Comparison of ENCODE assay signal across 8 mouse cellular contexts in genomic region chr6:86009980-86010379, GRCm38 (mm10). TPM values are rescaled to one million over a fixed set of nuclear protein-coding genes. Genes with fewer than 3 reads are reported as not detected.
DNase-seq lines count a peak whose midpoint lies in the region; ATAC-seq and TF ChIP-seq lines count a peak whose summit lies in the region.

No protein-coding gene starts in this region.

- peak; percentile 22 to 58 for DNase-seq in heart, adult 18-20 months
- DNase-seq in heart, embryonic 10.5 days (ENCODE audit: low spot score), result no peak
- peak; percentile 45 for DNase-seq in embryonic facial prominence, embryonic 14.5 days (ENCODE audit: low spot score)
- peak; percentile 35 to 73 for DNase-seq in kidney, adult 8-10 months
- DNase-seq in lung, adult 2 months, result peak; percentile 27
- peak; percentile 61 to 74 for DNase-seq in right cerebral cortex, postnatal 10 days (ENCODE audit: low spot score in 2 of 2)

- H3K4me1 ChIP-seq in heart, embryonic 10.5 days, result 0 out of 2 replicates have a peak, but pooled peaks cover 5% of the 10 kb centered on the region
- no peaks in the 10 kb centered on the region for H3K4me1 ChIP-seq in bone marrow macrophage, adult 2 months (ENCODE audit: control insufficient read depth, insufficient read depth, low read length)
- no peaks in the 10 kb centered on the region for H3K4me1 ChIP-seq in embryonic facial prominence, embryonic 14.5 days (ENCODE audit: control insufficient read depth, insufficient read depth, low read length)
- H3K4me1 ChIP-seq in lung, adult 2 months (ENCODE audit: control insufficient read depth, insufficient read depth, low read length), result no peaks in the 10 kb centered on the region

- peak; percentile 41; the same call in 1 of the 2 replicates for ATAC-seq in embryonic facial prominence, embryonic 14.5 days (ENCODE audit: low read depth)

- H3K4me2 ChIP-seq in embryonic facial prominence, embryonic 14.5 days (ENCODE audit: low read depth, low read length), result no peak overlapping the region

- H3K4me3 ChIP-seq in heart, embryonic 10.5 days, result no peak overlapping the region
- no peak overlapping the region for H3K4me3 ChIP-seq in C2C12 (ENCODE audit: insufficient read depth, poor library complexity, severe bottlenecking)
- H3K4me3 ChIP-seq in bone marrow macrophage, adult 2 months (ENCODE audit: insufficient read depth, low read length), result no peak overlapping the region
- H3K4me3 ChIP-seq in embryonic facial prominence, embryonic 14.5 days (ENCODE audit: low read depth, low read length), result no peak overlapping the region
- no peak overlapping the region for H3K4me3 ChIP-seq in lung, adult 2 months (replicated peaks; ENCODE audit: extremely low read depth, low read depth, low read length)

- 31% methylated on average over 4 of the region's 4 CpGs for WGBS in heart, embryonic 10.5 days
- WGBS in embryonic facial prominence, embryonic 14.5 days, result 28% methylated on average over 4 of the region's 4 CpGs
- 54% methylated on average over 4 of the region's 4 CpGs for WGBS in lung, adult 2 months

- no peaks in the 10 kb centered on the region for H3K9me3 ChIP-seq in heart, embryonic 10.5 days
- H3K9me3 ChIP-seq in embryonic facial prominence, embryonic 14.5 days (ENCODE audit: control insufficient read depth, low read length), result no peaks in the 10 kb centered on the region

- no peaks in the 10 kb centered on the region for H3K79me3 ChIP-seq in C2C12 (ENCODE audit: low read depth)

- peak; percentile 48 for TF ChIP-seq CTCF in C2C12 (IDR thresholded peaks at IDR 0.05; ENCODE audit: control insufficient read depth, insufficient read depth, insufficient read length)
- peak; percentile 43; the same call in 1 of the 2 replicates for TF ChIP-seq CTCF in bone marrow macrophage, adult 2 months (IDR thresholded peaks at IDR 0.05; ENCODE audit: low read depth, low read length)
- TF ChIP-seq CTCF in lung, adult 2 months (IDR thresholded peaks at IDR 0.05; ENCODE audit: insufficient read depth, low read length), result peak; percentile 77

- H3K27me3 ChIP-seq in heart, embryonic 10.5 days (ENCODE audit: insufficient read depth, poor library complexity, severe bottlenecking), result peaks cover 3% of the 10 kb centered on the region; the same call in 1 of the 2 replicates
- peaks cover 3% of the 10 kb centered on the region for H3K27me3 ChIP-seq in C2C12 (ENCODE audit: control insufficient read depth, insufficient read depth, insufficient read length)
- no peaks in the 10 kb centered on the region for H3K27me3 ChIP-seq in embryonic facial prominence, embryonic 14.5 days (replicated peaks; ENCODE audit: control insufficient read depth, insufficient read depth, low read length)

- H3ac ChIP-seq in C2C12 (ENCODE audit: control insufficient read depth, insufficient read length, low read depth), result no peak overlapping the region

- no peak overlapping the region for H3K9ac ChIP-seq in embryonic facial prominence, embryonic 14.5 days (ENCODE audit: low read depth, low read length)

- H3K79me2 ChIP-seq in C2C12 (ENCODE audit: control insufficient read depth, insufficient read depth), result no peaks in the 10 kb centered on the region

- TF ChIP-seq POLR2A in bone marrow macrophage, adult 2 months (IDR thresholded peaks at IDR 0.05; ENCODE audit: borderline replicate concordance, low read depth, low read length), result no peak
- TF ChIP-seq POLR2A in lung, adult 2 months (IDR thresholded peaks at IDR 0.05; ENCODE audit: borderline replicate concordance, extremely low read depth, low read depth, low read length), result no peak

- H3K27ac ChIP-seq in heart, embryonic 10.5 days, result no peak overlapping the region
- H3K27ac ChIP-seq in bone marrow macrophage, adult 2 months (ENCODE audit: insufficient read depth, low read depth, low read length), result no peak overlapping the region
- no peak overlapping the region for H3K27ac ChIP-seq in embryonic facial prominence, embryonic 14.5 days (replicated peaks; ENCODE audit: low read depth, low read length)

- H3K36me3 ChIP-seq in heart, embryonic 10.5 days, result no peaks in the 10 kb centered on the region
- H3K36me3 ChIP-seq in C2C12 (ENCODE audit: control insufficient read depth, insufficient read depth), result no peaks in the 10 kb centered on the region
- no peaks in the 10 kb centered on the region for H3K36me3 ChIP-seq in embryonic facial prominence, embryonic 14.5 days (ENCODE audit: control insufficient read depth, insufficient read depth, low read length)

TF ChIP-seq in C2C12, 6 proteins besides CTCF, POLR2A, EP300 and RAD21:
- TF ChIP-seq USF1 (IDR thresholded peaks at IDR 0.05; ENCODE audit: low read depth) (no peak), MAX (IDR thresholded peaks at IDR 0.05) (no peak)

RNA-seq across cellular contexts. Expression of gene Figla, which starts 6.0 kb away (rescaled TPM):
- not detected for total RNA-seq in heart, adult 18-20 months (2021)
- not detected in 2 replicates for polyA plus RNA-seq in heart, embryonic 10.5 days (2016; fragmentation: Nextera tagmentation; extraction: Ambion mirVana)
- polyA plus RNA-seq in C2C12 (2012; fragmentation: generic; extraction: Trizol), result 0.05 TPM
- polyA plus RNA-seq in bone marrow macrophage, adult 2 months (2012; ENCODE audit: insufficient read depth, insufficient read length, missing spikeins), result not detected in 2 replicates
- polyA plus RNA-seq in embryonic facial prominence, embryonic 14.5 days (2014; fragmentation: Nextera tagmentation; extraction: Ambion mirVana), result not detected in 2 replicates
- not detected in 2 replicates for polyA plus RNA-seq in lung, adult 2 months (2012; rRNA removed)

RNA-seq across cellular contexts. Expression of gene Add2, which starts 18.5 kb away (rescaled TPM):
- under 1 TPM; 0.18 to 0.30 TPM for total RNA-seq in heart, adult 18-20 months (2021)
- 12.1 and 16.0 TPM in 2 replicates for polyA plus RNA-seq in heart, embryonic 10.5 days (2016; fragmentation: Nextera tagmentation; extraction: Ambion mirVana)
- polyA plus RNA-seq in C2C12 (2012; fragmentation: generic; extraction: Trizol), result 6.7 TPM
- not detected in 2 replicates for polyA plus RNA-seq in bone marrow macrophage, adult 2 months (2012; ENCODE audit: insufficient read depth, insufficient read length, missing spikeins)
- 6.7 and 7.6 TPM in 2 replicates for polyA plus RNA-seq in embryonic facial prominence, embryonic 14.5 days (2014; fragmentation: Nextera tagmentation; extraction: Ambion mirVana)
- 0.17 and 0.80 TPM in 2 replicates for polyA plus RNA-seq in lung, adult 2 months (2012; rRNA removed)

RNA-seq across cellular contexts. Expression of gene Dusp11, which starts 48.5 kb away (rescaled TPM):
- 10 to 100 TPM; 29.3 to 38.4 TPM for total RNA-seq in heart, adult 18-20 months (2021)
- 38.0 and 39.9 TPM in 2 replicates for polyA plus RNA-seq in heart, embryonic 10.5 days (2016; fragmentation: Nextera tagmentation; extraction: Ambion mirVana)
- polyA plus RNA-seq in C2C12 (2012; fragmentation: generic; extraction: Trizol), result 14.5 TPM
- 105 and 108 TPM in 2 replicates for polyA plus RNA-seq in bone marrow macrophage, adult 2 months (2012; ENCODE audit: insufficient read depth, insufficient read length, missing spikeins)
- polyA plus RNA-seq in embryonic facial prominence, embryonic 14.5 days (2014; fragmentation: Nextera tagmentation; extraction: Ambion mirVana), result 53.4 and 54.6 TPM in 2 replicates
- 32.6 and 34.7 TPM in 2 replicates for polyA plus RNA-seq in lung, adult 2 months (2012; rRNA removed)
